Mouse (Mus musculus): Measurements from ENCODE around the gene Wdr62.
A peak's percentile ranks its signal among the peaks of the same experiment; 100 is the strongest.

The Wdr62 gene

GRCm38 (mm10) chr7:30279951-30280669 is at the start of gene Wdr62, which contains the start of gene Thap8:
Gene Wdr62, minus strand, starts transcription at chr7:30280419.
Gene Thap8, plus strand, starts transcription at chr7:30280094.
- DNase-seq (ENCODE audit: low spot score): peak; percentile 95

GRCm38 (mm10) chr7:30328379-30328778 is 48.2 kb upstream of the Wdr62 start:
- no peak for DNase-seq (ENCODE audit: low spot score)

GRCm38 (mm10) chr7:30327140-30327539 is 46.9 kb upstream of the Wdr62 start:
- no peak for DNase-seq (ENCODE audit: low spot score)

GRCm38 (mm10) chr7:30326427-30326826 is 46.2 kb upstream of the Wdr62 start:
- DNase-seq (ENCODE audit: low spot score): no peak

GRCm38 (mm10) chr7:30325364-30325763 is 45.1 kb upstream of the Wdr62 start:
- peak; percentile 25 for DNase-seq (ENCODE audit: low spot score)

- DNase-seq (ENCODE audit: low spot score): no peak
Measured at GRCm38 (mm10) chr7:30324300-30324944, 44.2 kb upstream of the Wdr62 start.

GRCm38 (mm10) chr7:30323795-30324194 is 43.6 kb upstream of the Wdr62 start, which contains the start of gene Sdhaf1:
Gene Sdhaf1, minus strand, starts transcription at chr7:30323895.
- no peak for DNase-seq (ENCODE audit: low spot score)

- DNase-seq (ENCODE audit: low spot score): no peak
Measured at GRCm38 (mm10) chr7:30322865-30323264, 42.6 kb upstream of the Wdr62 start.

- DNase-seq (ENCODE audit: low spot score): peak; percentile 95
Measured at GRCm38 (mm10) chr7:30322285-30322667, 42.1 kb upstream of the Wdr62 start.

GRCm38 (mm10) chr7:30321539-30322284 is 41.5 kb upstream of the Wdr62 start, which contains the start of gene E130208F15Rik:
Gene E130208F15Rik, plus strand, starts transcription at chr7:30321740.
- DNase-seq (ENCODE audit: low spot score): peak; percentile 86

- DNase-seq (ENCODE audit: low spot score): no peak
Measured at GRCm38 (mm10) chr7:30320946-30321345, 40.7 kb upstream of the Wdr62 start.

GRCm38 (mm10) chr7:30318142-30318541 is 37.9 kb upstream of the Wdr62 start:
- DNase-seq (ENCODE audit: low spot score): no peak

GRCm38 (mm10) chr7:30315559-30316529 is 35.6 kb upstream of the Wdr62 start:
- no peak for DNase-seq (ENCODE audit: low spot score)

GRCm38 (mm10) chr7:30314721-30315155 is 34.5 kb upstream of the Wdr62 start, which contains the start of gene Syne4:
Gene Syne4, plus strand, starts transcription at chr7:30314807.
- no peak for DNase-seq (ENCODE audit: low spot score)

GRCm38 (mm10) chr7:30313666-30314320 is 33.6 kb upstream of the Wdr62 start:
- DNase-seq (ENCODE audit: low spot score): no peak

GRCm38 (mm10) chr7:30310136-30310535 is 29.9 kb upstream of the Wdr62 start:
- DNase-seq (ENCODE audit: low spot score): no peak

- no peak for DNase-seq (ENCODE audit: low spot score)
Measured at GRCm38 (mm10) chr7:30309395-30310129, 29.3 kb upstream of the Wdr62 start.

- peak; percentile 93 for DNase-seq (ENCODE audit: low spot score)
Measured at GRCm38 (mm10) chr7:30308076-30309005, 28.1 kb upstream of the Wdr62 start, which contains the start of gene Alkbh6. Gene Alkbh6, plus strand, starts transcription at chr7:30308717.
